Mouse (Mus musculus) thymus, adult 2 months (tissue): Measurements from ENCODE around the gene Apoc1. TPM values are rescaled to one million over a fixed set of nuclear protein-coding genes. Genes with fewer than 3 reads are reported as not detected.

Experiments
- DNase-seq: peaks from one replicate; pipeline ENCODE4 v3.0.0; 2021
- H3K27ac ChIP-seq: fragments of 200-500 bp; 2 replicates; pipeline ENCODE4 v1.5.1; 2012; ENCODE audit warnings: low read length, control low read depth; ENCODE audit not compliant: control insufficient read depth, insufficient read depth
- H3K27me3 ChIP-seq: fragments of 200-500 bp; 2 replicates; pipeline ENCODE4 v1.6.1; 2012; ENCODE audit warnings: mild to moderate bottlenecking, low read length, moderate library complexity, mixed read lengths; ENCODE audit not compliant: control insufficient read depth, insufficient read depth
- H3K36me3 ChIP-seq: fragments of 200-500 bp; 2 replicates; pipeline ENCODE4 v1.6.1; 2012; ENCODE audit warnings: mild to moderate bottlenecking, low read length, moderate library complexity; ENCODE audit not compliant: control insufficient read depth, insufficient read depth
- H3K4me1 ChIP-seq: fragments of 200-500 bp; replicated peaks from 2 replicates; pipeline ENCODE4 v1.6.1; 2012; ENCODE audit warnings: low read length; ENCODE audit not compliant: control insufficient read depth, insufficient read depth
- H3K4me3 ChIP-seq: fragments of 200-500 bp; 2 replicates; pipeline ENCODE4 v1.5.1; 2012; ENCODE audit warnings: mild to moderate bottlenecking, low read length, control low read depth, moderate library complexity; ENCODE audit not compliant: control insufficient read depth, insufficient read depth
- CTCF ChIP-seq: fragments of 200-500 bp; IDR thresholded peaks from 2 replicates; pipeline ENCODE4 v1.5.1; 2012; ENCODE audit warnings: mild to moderate bottlenecking, control low read depth, low read length, moderate library complexity, borderline replicate concordance; ENCODE audit not compliant: control insufficient read depth, poor library complexity, insufficient read depth; ENCODE audit errors: extremely low read depth
- POLR2A ChIP-seq: fragments of 200-500 bp; IDR thresholded peaks from 2 replicates; pipeline ENCODE4 v1.6.1; 2012; ENCODE audit warnings: mild to moderate bottlenecking, low read length, control low read depth, moderate library complexity; ENCODE audit not compliant: control insufficient read depth, poor library complexity, insufficient read depth; ENCODE audit errors: extremely low read depth
- WGBS: fragments of 180-500 bp; shearing (Covaris S2); methylation state at CpG from one replicate; pipeline ENCODE4 v1.1.7; 2018; 5-methylcytosine and 5-hydroxymethylcytosine counted together
- polyA plus RNA-seq: library from polyadenylated mRNA; depleted of rRNA; stranded (reverse); fragments of >200 nt; gene quantifications from 2 replicates; pipeline ENCODE4 v1.2.3, GENCODE M21; 2012

The Apoc1 gene
- polyA plus RNA-seq, 1 experiment, result 24.8 TPM

DNA sequence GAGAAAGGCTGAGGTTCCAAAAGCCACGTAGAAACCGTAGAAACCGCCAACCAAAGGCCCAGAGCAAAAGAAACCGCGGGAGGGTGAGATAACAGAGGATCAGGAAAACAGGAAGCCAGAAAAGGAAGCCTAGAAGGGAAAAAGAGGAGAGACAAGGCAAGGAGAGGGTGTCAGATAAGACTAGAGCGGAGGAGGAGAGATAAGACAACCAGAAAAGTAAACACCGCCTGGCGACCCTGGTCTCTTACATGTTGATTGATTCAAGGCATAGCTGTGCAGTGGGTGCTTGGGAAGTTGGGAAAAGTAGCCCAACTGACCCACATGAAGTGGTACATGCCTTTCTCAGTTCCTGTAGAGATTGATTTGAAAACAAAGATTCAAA, 2.7 kb upstream of the Apoc1 start:
- TF ChIP-seq CTCF, result no peak
- TF ChIP-seq POLR2A, result no peak
- Histone ChIP-seq H3K36me3 (no peaks in the 10 kb centered on the region), H3K27me3 (no peaks in the 10 kb centered on the region), H3K4me1 (peaks cover 19% of the 10 kb centered on the region), H3K27ac (no peak overlapping the region), H3K4me3 (no peak overlapping the region)
- 33% methylated on average over 8 of the region's 8 CpGs for WGBS
- DNase-seq, result no peak

DNA sequence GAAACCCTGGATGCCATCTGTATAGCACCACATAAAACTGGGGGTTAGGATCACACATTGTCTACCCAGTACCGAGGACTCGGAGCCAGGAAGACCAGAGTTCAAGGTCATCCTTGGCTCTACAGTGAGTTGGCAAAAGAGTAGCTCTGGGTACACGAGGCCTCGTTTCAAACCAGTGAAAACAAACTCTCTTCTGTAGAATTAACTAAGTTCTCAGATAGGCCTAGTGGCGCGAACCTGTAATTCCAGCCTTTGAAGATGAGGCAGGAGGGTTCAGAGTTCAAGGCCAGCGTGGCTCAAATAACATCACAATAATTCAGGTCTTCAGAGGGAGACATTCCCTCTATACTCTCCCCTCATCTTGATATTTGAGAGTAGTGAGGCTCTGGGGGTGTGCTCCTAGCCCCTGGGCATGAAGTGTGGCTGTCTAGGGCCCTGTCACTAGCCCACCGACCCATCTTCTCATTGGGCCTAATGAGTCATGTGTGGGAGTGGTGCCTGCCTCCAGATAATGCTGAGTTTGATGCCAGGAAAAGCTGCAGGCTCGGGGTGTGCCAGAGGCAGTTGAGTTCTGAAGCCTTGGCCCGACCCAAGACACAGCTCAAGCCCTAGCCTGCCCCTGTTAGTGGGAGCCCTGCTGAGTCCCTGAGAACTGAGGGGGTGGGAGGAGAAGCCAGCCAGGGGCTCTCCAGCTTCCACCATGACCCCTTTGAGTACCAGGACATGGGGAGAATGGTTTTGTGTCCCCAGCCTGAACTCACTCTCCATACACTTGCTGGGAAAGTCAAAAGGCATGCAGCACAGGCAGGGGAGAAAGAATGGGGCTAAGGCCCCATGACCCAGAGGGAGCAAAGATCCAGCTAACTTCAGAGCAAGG, 2.1 kb upstream of the Apoc1 start:
- Histone ChIP-seq H3K36me3 (no peaks in the 10 kb centered on the region), H3K27me3 (no peaks in the 10 kb centered on the region), H3K4me1 (peaks cover 13% of the 10 kb centered on the region), H3K4me3 (no peak overlapping the region), H3K27ac (no peak overlapping the region)
- 93% methylated on average over 10 of the region's 10 CpGs for WGBS
- TF ChIP-seq CTCF (no peak), POLR2A (no peak)
- no peak for DNase-seq

DNA sequence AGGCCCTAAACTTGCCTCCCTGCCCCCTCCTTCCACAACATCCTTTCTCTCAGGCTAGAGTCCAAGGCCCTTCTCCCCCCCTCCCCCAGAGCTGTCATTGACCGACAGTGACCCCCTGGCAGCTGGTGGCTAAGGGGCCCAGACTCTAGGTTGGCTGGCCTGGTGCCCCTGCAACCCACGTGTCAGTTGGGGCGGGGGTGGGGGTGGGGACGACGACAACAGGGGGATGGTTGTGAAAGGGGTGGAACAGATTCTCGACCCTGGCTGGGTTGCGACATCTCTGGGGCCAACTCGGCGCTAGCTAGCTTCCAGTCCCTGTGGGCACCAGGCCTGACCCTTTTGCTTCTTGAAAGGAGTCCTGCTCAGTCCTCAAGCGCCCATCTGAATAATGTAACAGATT, 961 bp upstream of the Apoc1 start:
- TF ChIP-seq POLR2A (no peak), CTCF (no peak)
- H3K4me3 ChIP-seq, result no peak overlapping the region
- no peak overlapping the region for H3K27ac ChIP-seq
- no peaks in the 10 kb centered on the region for H3K27me3 ChIP-seq
- H3K4me1 ChIP-seq, result peaks cover 3% of the 10 kb centered on the region
- no peak for DNase-seq
- 50% methylated on average over 10 of the region's 10 CpGs for WGBS
- no peaks in the 10 kb centered on the region for H3K36me3 ChIP-seq

DNA sequence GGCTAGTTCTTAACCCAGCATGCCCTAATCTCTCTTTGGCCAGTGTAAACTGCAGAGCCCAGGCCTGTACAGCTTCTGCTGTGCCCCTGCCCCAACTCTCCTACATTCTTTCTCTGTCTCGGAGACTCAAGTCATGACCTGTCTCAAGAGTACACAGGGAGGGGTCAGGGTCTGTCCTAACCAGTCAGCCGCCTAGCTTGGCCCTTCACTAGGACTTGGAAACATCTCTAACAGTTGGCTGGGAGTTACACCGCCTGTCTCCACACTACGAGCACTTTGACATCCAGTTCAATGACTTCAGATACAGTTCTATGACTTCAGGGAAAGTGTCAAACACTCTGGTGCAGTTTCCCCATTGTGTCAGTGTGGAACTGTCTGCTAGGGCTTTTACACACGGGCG, 1.0 kb downstream of the Apoc1 start:
- Histone ChIP-seq H3K27ac (no peak overlapping the region), H3K4me3 (no peak overlapping the region), H3K36me3 (no peaks in the 10 kb centered on the region), H3K4me1 (no peaks in the 10 kb centered on the region), H3K27me3 (no peaks in the 10 kb centered on the region)
- TF ChIP-seq CTCF (no peak), POLR2A (no peak)
- WGBS, result 93% methylated on average over 6 of the region's 6 CpGs
- no peak for DNase-seq

DNA sequence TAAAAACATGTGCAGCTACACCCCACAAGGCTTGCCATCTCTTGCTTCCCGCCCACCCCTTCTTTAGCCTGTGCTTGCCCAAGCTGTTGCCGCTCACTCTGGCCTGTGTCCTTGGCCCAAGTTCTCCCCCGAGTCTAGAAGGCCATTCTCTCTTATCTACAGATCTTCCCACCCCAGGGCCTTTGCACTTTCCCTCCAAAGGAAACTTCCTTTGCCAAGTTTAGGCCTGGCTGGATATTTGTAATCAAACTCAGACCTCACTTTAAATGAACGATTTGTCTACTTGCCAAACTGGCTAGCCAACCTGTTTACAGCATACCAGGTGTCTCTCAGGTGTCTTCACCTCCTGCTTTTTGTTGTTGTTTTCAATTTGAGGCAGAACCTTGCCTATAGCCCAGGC, 1.6 kb downstream of the Apoc1 start:
- Histone ChIP-seq H3K4me1 (no peaks in the 10 kb centered on the region), H3K27ac (no peak overlapping the region), H3K4me3 (no peak overlapping the region), H3K27me3 (no peaks in the 10 kb centered on the region), H3K36me3 (no peaks in the 10 kb centered on the region)
- no peak for TF ChIP-seq CTCF
- TF ChIP-seq POLR2A, result no peak
- 93% methylated on average over 4 of the region's 4 CpGs for WGBS
- no peak for DNase-seq

DNA sequence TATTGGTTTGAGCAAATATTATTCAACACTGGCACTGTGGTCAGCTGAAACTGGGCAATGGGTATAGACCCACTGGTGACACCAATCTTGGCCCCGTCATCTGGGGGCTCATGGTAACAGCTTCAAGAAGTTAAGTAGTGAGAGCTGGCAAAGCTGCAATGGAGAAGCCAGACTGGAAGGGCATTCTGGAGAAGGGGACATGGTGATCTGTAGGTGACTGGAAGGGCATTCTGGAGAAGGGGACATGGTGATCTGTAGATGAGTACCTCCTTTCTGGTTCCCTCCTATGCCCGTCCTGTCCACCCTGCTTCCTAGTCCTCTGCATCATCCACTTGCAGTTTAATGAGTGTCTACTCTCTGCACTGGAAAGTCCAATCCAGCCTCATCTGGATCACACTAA, 3.8 kb downstream of the Apoc1 start:
- no peak for DNase-seq
- Histone ChIP-seq H3K4me3 (no peak overlapping the region), H3K27ac (no peak overlapping the region), H3K27me3 (no peaks in the 10 kb centered on the region), H3K4me1 (no peaks in the 10 kb centered on the region), H3K36me3 (no peaks in the 10 kb centered on the region)
- TF ChIP-seq CTCF (no peak), POLR2A (no peak)
- WGBS, result 95% methylated on average over 2 of the region's 2 CpGs
